15 mouse cellular contexts compared by ENCODE assay signal in the genomic region with DNA sequence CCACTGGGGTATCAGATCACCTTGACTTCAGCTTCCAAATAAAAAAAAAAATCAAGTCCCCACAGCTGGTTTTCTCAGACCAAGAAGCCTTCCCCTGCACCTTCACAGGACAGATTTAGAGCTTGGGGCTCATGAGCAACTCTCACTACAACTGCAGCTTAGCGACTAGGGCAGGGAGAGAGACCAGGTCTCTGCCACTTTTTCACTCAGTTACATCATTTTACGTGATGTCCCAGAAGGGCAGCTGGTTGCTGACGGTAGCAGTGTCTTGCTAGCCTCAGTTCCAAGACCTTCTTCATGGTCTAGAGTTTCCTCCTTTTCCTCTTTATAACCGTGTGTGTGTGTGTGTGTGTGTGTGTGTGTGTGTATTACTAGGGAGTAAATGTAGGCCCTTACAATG.
"Had no signal": no experiment of that assay in that cellular context is flagged by ENCODE, and none has a peak within 500 bp of the region (broad histone marks: within the 10 kb centered on the region; RNA-seq: fewer than 3 reads in every experiment).

No protein-coding gene starts in this region.

- H3K27ac ChIP-seq: liver, embryonic 12.5 days; liver, embryonic 14.5 days; midbrain, embryonic 10.5 days; midbrain, embryonic 13.5 days; midbrain, embryonic 15.5 days; neural tube, embryonic 12.5 days had no signal

- H3K27me3 ChIP-seq: liver, embryonic 12.5 days; midbrain, embryonic 13.5 days; midbrain, embryonic 15.5 days; neural tube, embryonic 12.5 days had no signal

- H3K4me2 ChIP-seq: liver, embryonic 12.5 days; lung, embryonic 14.5 days; midbrain, embryonic 13.5 days; midbrain, embryonic 15.5 days; neural tube, embryonic 12.5 days had no signal

- H3K9me3 ChIP-seq: liver, embryonic 12.5 days; midbrain, embryonic 10.5 days; midbrain, embryonic 13.5 days; midbrain, embryonic 15.5 days; neural tube, embryonic 12.5 days had no signal

- H3K9ac ChIP-seq: liver, embryonic 12.5 days; liver, embryonic 14.5 days; lung, embryonic 14.5 days; midbrain, embryonic 13.5 days; midbrain, embryonic 15.5 days; neural tube, embryonic 12.5 days had no signal

- H3K4me3 ChIP-seq: liver, embryonic 12.5 days; midbrain, embryonic 10.5 days; midbrain, embryonic 13.5 days; midbrain, embryonic 15.5 days; neural tube, embryonic 12.5 days had no signal

- H3K36me3 ChIP-seq: liver, embryonic 12.5 days; midbrain, embryonic 15.5 days; neural tube, embryonic 12.5 days had no signal

- H3K4me1 ChIP-seq: liver, embryonic 12.5 days; midbrain, embryonic 10.5 days; midbrain, embryonic 13.5 days; midbrain, embryonic 15.5 days; neural tube, embryonic 12.5 days had no signal

- DNase-seq: lung, adult 18-20 months; lung, embryonic 14.5 days; lung, postnatal 10 days; lung, postnatal 4 days; right cerebral cortex, adult 18-20 months; spleen, adult 18-20 months; thymus, adult 18-20 months; thymus, postnatal 25 days; thymus, postnatal 4 days had no signal
